Mouse (Mus musculus): ENCODE data around the gene Glb1.
"Not testable (repeated sequence)": the region's sequence is repeated elsewhere in the genome, so short reads cannot be mapped to it uniquely, and the experiment has no call there.

Glb1 gene

GRCm38 (mm10) chr9:114499783-114500515 lies 99.1 kb downstream of the Glb1 start:
- DNase-seq (ENCODE audit: low spot score in 2 of 2) = peak; percentile 49 to 67

GRCm38 (mm10) chr9:114501111-114501510 lies 100.2 kb downstream of the Glb1 start:
- no peak for DNase-seq (ENCODE audit: low spot score in 2 of 2)

- no peak for DNase-seq (ENCODE audit: low spot score in 2 of 2)
Measured at GRCm38 (mm10) chr9:114501913-114502312, 101.0 kb downstream of the Glb1 start.

- DNase-seq (ENCODE audit: low spot score in 2 of 2) = no peak
Measured at GRCm38 (mm10) chr9:114502711-114503427, 102.0 kb downstream of the Glb1 start.

- no peak for DNase-seq (ENCODE audit: low spot score in 2 of 2)
Measured at GRCm38 (mm10) chr9:114504816-114505215, 103.9 kb downstream of the Glb1 start, which contains the start of gene Ccr4. TSS of gene Ccr4 (minus strand) at chr9:114504916.

- DNase-seq (ENCODE audit: low spot score in 2 of 2) = no peak
Measured at GRCm38 (mm10) chr9:114506564-114506963, 105.7 kb downstream of the Glb1 start.

- no peak for DNase-seq (ENCODE audit: low spot score in 2 of 2)
Measured at GRCm38 (mm10) chr9:114507421-114507820, 106.5 kb downstream of the Glb1 start.

GRCm38 (mm10) chr9:114509785-114510184 lies 108.9 kb downstream of the Glb1 start:
- peak; percentile 50 to 55 for DNase-seq (ENCODE audit: low spot score in 2 of 2)

- DNase-seq (ENCODE audit: low spot score in 2 of 2) = no peak
Measured at GRCm38 (mm10) chr9:114512831-114513230, 112.0 kb downstream of the Glb1 start.

GRCm38 (mm10) chr9:114515364-114515763 lies 114.5 kb downstream of the Glb1 start, which contains the start of gene C130032M10Rik:
TSS of gene C130032M10Rik (plus strand) at chr9:114515697.
- DNase-seq (ENCODE audit: low spot score in 2 of 2) = no peak

GRCm38 (mm10) chr9:114517924-114518497 lies 117.1 kb downstream of the Glb1 start:
- no peak for DNase-seq (ENCODE audit: low spot score in 2 of 2)

- DNase-seq (ENCODE audit: low spot score in 2 of 2) = no peak
Measured at GRCm38 (mm10) chr9:114518812-114519477, 118.1 kb downstream of the Glb1 start.

GRCm38 (mm10) chr9:114520529-114520928 lies 119.7 kb downstream of the Glb1 start:
- DNase-seq (ENCODE audit: low spot score in 2 of 2) = not testable (repeated sequence)

GRCm38 (mm10) chr9:114522041-114522440 lies 121.2 kb downstream of the Glb1 start:
- DNase-seq (ENCODE audit: low spot score in 2 of 2) = no peak

- no peak for DNase-seq (ENCODE audit: low spot score in 2 of 2)
Measured at GRCm38 (mm10) chr9:114522501-114522900, 121.6 kb downstream of the Glb1 start.

All from thymus, postnatal 10 days (tissue).